Mouse (Mus musculus): ENCODE measurements around the gene Tssk6.
"Not testable (repeated sequence)": the region's sequence is repeated elsewhere in the genome, so short reads cannot be mapped to it uniquely, and the experiment has no call there.

The Tssk6 gene

DNA sequence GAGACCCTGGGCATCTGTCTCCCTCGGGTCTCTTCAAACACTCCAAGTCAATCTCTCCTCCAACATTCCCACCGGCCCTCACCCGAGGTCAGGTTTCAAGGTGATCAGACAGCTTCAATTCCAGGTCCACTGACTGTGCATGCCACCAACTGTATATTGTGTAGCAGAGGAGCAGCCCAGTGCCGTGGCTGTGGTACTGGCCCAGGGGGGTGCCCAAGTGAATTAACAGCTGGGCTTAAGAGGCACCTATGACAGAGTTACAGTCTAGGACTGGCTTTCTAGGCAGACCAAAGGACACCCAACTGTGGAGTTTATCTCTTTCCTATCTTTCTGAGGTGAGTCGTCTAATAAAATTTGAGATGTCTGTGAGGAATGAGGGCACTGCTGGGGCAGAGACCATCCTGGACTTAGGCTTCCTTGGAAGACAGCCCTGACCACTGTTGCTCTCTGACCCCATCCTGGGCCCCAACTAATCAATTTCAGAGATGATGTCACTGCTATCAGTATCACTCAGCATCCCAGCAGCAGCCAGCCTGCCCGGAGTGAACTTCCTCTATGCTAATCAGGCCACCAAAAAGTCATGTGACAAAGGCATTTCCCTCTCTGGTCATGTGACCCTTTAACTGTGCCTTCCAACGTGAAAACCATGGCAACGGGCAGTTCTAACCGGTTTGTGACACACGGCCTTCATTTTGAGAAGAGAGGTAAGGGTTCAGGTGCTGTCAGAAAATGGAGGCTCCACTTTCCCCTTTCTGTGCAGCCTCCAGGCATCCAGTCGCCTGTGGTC lies 18.1 kb downstream of the Tssk6 start:
- DNase-seq: peak; percentile 73

DNA sequence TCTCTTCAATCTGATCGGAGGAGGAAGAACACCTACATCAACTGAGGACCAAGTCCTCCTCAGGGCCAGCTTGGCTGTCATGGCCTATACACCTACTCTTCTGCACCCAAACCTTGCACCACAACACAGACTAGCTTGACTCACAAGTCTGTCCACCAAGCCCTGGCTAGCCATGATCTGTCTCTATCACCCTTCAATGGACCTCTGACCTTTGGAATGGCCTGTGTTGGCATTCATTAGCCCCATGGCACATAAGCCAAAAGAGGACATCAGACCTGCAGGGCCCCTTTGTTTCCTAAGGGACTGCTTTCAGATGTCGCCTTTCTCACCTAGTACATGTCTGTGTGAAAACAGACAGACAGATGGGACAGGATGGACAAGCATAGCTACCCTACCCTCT lies 19.2 kb downstream of the Tssk6 start:
- no peak for DNase-seq

DNA sequence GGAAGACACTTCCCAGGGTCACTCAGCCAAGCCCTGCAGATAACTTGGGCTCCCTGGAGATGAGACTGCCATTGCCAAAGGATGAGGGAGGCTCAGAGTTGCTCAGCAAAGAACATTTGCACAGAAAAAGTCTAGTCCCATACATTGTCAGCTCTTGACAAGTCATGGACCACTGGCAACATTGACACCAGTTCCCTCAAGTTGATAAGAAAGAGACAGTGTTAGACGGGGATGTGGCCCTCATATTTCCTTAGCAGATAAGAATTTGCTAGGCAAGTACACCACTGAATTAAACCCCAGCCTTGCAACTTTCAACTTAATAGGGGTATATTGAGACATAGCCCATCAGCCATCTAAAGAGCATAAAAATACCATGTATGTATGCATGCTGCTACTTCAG lies 22.0 kb downstream of the Tssk6 start:
- no peak for DNase-seq

DNA sequence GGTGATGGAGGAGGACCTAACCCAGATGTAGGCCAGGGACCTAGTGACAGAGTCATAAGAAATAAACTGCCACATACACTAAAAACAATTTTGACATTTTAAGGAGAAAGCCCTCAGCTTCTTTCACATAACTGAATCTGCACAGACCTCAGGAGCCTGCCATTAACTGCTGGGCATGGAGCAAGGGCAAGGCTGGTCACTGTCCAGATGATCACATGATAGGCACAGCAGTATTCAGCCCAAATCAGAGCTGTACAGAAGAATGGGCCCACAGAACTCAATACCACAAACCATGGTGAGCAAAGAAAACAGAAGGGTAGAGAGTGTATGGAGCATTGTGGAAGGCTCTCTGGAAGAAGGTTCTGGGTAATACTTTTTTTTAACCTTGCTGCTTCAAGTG lies 24.9 kb downstream of the Tssk6 start:
- DNase-seq: no peak

DNA sequence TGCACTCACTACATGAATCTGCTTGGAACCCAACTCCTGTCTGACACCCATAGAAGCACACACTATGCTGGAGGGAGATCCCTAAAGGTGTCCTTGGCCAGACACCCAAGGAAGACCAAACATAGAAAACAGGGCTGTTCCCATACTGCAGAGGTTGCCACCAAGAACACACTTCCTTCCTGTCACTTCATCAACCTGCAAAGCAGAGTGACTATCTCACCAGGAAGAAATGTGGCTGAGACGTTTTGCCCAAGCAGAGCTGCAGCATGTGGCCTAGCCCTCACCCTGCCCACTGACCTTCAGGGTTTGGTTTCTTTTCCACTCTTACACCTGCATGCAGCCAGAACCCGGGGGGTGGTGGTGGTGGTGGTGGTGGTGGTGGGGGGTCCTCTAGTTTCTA lies 31.8 kb downstream of the Tssk6 start:
- DNase-seq: no peak

DNA sequence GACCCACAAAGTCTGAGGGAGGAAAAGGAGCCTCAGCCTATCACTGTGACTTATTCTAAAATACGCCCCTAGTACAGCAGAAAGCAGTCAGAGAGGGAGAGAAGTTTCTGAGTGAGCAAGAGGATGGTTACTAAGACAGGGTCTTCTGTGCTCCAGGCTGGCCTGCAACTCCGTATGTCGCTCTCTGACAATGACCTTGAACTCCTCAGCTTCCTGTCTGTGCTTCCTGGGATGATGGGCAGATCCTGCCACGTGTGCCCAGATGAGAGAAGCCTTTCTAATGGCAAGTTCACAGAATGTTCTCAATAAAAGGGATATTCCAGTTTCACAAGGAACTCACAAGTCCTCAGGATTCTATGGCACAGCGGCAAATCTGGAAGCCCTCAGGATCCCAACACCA lies 32.6 kb downstream of the Tssk6 start:
- DNase-seq: no peak

DNA sequence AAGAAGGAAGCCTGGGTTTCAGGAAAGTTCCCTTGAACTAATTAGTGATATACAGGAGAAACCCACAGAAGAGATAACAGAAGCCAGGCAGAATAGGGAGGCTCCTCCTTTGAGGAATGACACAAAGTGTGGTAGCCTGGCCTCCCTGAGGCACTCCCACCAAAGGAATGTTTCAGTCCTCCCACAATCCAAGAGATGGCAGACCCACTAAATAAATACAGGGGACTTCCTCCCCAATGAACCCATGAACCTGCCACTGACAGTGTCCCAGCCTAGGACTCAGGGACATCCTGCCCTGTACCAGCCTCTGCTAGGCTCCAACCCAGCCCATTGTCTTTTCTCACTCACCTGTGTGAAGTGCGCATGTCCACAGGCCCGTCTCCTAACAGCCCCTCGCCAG lies 33.4 kb downstream of the Tssk6 start:
- no peak for DNase-seq

DNA sequence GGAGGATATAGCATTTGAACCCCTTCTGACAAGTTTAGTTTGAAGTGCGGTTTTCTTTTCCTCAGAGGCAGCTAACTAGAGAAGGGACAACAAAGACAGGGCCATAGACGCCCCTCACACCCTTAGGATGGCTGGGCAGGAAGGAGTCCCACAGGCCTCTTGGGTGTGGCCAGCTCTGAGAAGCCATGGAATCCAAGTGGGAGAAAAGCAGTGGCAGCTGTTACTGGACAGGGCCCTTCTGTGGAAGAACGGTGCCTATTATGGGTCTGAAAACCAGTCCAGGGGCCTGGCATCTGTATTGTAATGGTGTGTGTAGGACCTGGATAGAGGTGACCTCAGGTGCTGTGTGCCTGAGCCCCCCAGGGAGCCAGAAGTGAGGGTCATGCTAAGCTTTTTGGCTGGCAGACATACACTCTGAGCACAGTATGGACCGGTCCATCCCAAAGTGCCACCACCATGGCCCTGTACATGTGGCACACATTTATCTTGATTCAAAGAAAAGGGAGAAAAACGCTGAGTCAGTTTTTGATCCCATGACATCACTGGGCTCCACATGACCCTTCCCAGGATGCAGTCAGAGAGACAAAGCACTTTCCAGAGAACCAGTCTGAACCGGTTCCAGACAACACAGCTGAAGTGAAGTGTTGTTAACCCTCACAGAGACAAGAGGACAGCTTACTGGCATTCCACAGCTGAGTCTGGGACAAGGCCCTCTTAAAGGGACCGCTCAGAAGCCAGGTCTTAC lies 34.2 kb downstream of the Tssk6 start:
- no peak for DNase-seq

DNA sequence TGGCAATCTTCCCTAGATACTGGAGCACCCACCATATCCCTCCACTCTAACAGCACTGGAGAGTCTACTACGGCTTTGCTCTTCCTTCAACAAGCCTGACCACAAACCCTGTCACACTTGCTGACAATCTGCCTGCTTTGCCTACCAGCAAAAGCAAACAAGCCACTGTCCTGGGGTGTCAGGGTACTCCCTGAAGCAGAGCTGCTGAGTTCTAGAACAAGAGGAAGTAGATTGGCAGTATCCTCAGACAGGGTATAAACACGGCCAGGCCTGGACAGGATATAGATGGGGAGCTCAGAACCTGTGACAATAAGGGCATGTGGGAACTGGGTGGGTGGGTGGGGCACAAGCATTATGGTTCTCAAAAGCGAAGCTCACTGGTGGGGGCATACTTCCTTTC lies 35.5 kb downstream of the Tssk6 start:
- DNase-seq: no peak

DNA sequence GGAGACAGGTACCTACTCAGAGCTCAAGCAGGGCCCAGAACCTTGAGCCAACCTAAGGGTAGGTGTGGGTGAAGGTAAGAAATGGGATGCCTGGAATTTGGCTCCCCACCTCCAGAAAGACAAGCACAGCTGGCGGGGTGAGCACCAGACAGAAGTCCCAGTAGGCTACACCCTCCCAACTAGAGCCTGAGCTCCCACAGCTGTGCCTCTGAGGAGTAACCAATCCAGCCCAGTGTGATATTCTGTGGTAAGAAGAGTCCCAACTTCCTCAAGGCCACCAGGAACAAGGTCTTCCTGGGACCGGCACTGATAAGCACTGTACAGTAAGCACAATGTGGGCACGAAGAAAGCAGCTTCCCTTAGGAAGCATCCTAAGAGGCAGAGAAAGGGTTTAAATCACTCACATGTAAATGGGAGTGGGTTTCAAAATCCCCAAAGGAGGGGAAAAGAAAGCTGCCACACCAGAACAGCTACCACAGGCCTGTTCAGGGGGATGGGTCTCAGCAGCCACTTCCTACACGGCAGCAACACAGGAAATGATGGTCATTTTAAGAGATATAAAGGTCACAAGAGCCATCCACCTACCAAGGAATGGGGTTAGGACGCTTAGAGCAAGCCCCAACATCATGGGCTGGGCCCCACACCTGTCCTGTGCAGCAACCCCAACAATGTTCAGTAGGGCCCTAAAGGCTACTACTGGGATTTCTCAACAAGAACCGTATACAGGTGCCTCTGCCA lies 36.4 kb downstream of the Tssk6 start:
- no peak for DNase-seq

DNA sequence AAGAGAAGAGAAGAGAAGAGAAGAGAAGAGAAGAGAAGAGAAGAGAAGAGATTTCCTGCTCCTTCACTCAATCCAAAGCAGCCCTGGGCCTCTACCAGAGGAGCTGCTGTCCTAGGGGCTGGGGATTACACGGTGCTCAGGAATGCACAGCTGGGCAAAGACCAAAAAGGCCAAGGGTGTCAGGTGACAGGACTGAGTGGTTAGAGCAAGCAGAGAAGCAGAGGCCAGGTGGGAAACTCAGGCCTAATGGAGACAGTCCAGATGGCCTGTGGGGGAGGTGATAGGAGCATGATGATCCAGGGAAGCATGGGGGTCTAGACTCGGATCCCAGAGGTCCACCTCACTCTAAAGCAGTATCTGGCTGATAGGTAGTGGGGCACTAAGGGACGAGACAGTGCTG lies 37.6 kb downstream of the Tssk6 start:
- DNase-seq: no peak

DNA sequence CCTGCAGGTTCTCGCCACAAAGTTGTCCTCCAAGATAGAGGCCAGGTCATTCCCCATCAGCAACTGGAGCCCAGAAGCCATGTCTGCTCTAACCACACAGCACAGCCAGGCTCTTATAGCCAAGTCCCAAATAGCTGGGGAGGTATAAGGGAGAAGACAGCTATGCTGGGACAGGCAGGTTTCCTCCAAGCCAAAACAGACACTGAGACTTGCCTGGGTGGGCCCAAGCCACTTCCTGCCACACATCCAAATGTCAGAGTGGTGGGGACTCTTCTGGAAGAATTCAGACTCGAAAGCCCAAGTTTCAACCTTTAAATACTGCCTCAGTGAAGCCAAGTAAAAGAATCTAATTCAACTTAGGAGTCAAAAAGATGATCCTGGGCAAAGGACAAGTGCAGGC lies 38.4 kb downstream of the Tssk6 start:
- DNase-seq: peak; percentile 57

DNA sequence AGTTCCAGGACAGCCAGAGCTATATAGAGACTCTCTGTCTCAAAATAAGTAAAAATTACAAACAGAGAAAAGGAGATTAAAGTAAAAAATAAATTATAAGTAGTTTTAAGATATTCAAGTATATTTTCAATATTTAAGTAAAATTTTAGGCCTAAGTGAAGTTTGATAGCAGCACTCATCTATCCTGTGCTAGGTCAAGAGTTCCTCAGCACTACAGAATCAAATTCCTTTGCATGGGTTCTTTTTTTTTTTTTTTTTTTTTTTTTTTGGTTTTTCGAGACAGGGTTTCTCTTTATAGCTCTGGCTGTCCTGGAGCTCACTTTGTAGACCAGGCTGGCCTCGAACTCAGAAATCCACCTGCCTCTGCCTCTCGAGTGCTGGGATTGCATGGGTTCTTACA lies 40.5 kb downstream of the Tssk6 start:
- DNase-seq: not testable (repeated sequence)

DNA sequence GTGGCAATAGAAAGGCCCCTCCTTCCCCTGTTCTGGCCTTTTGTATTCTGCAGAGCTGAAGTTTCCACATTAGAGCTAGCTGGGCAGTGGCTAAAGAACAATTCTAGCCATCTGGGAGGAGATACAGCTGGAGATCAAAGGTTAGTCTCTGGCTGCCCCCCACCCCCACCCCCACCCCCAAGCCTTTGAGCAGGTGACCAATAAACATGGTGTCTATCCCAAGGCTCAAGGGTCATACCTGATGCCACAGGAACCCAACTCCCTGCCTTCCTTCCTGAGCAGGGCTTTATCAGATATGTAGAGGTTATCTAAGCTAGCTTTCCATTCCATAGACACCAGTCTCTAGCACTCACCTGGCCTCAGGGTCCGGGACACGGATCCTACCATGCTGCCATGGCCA lies 48.3 kb downstream of the Tssk6 start:
- DNase-seq: no peak

Measured in thymus, postnatal 4 days (tissue).